Mouse (Mus musculus) cortical plate, adult 2 months (tissue): ENCODE results near the gene Bcor.

Experiments
- CTCF ChIP-seq: fragments of 200-500 bp; IDR thresholded peaks from 2 replicates; pipeline ENCODE4 v1.5.1; 2011; ENCODE audit warnings: mild to moderate bottlenecking, control low read depth, low read length; ENCODE audit not compliant: insufficient read depth; ENCODE audit errors: extremely low read depth
- POLR2A ChIP-seq: fragments of 200-500 bp; IDR thresholded peaks from 2 replicates; pipeline ENCODE4 v1.6.1; 2011; ENCODE audit warnings: mild to moderate bottlenecking, low read length, control low read depth; ENCODE audit not compliant: insufficient read depth; ENCODE audit errors: extremely low read depth

DNA sequence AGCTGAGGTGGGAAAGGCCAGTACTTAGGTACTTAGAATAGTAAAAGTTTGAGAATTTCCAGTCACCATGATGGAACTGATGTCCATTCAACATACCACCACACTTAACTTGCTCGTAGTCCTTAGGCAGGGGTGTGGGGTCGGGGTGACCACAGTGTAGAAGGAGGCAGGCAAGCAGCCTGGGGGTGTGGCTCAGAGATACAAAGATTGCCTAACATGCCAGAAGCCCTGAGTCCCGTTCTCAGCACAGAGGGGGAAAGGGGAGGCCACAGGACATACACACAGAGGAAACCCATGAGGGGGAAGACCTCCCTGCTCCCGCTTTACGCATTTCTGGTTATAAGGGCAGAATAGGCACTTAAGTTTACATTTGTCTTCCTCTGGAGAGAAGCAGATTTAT lies 17.3 kb downstream of the Bcor start:
- TF ChIP-seq CTCF (no peak), POLR2A (no peak)
